Mouse (Mus musculus): Measurements from ENCODE around the gene Polrmt. TPM values are rescaled to one million over a fixed set of nuclear protein-coding genes. Genes with fewer than 3 reads are reported as not detected.

The Polrmt gene
- 10 to 100 TPM; 45.1 to 51.6 TPM for total RNA-seq (2021)
- long read RNA-seq, experiment 1, transcript Polrmt-201 (21 exons, 3,755 nt) = major isoform, 32 of 56 reads
- long read RNA-seq, experiment 1, transcript Polrmt-203 (19 exons, 3,935 nt) = minor isoform, 5 of 56 reads
- long read RNA-seq, experiment 1, partial matches to known transcripts = 12 of 56 reads
- long read RNA-seq, experiment 1, other reads (novel, unspliced or antisense) = 7 of 56 reads
- long read RNA-seq, experiment 2, transcript Polrmt-201 (21 exons, 3,755 nt) = major isoform, 24 of 39 reads
- long read RNA-seq, experiment 2, partial matches to known transcripts = 6 of 39 reads
- long read RNA-seq, experiment 2, other reads (novel, unspliced or antisense) = 7 of 39 reads

DNA sequence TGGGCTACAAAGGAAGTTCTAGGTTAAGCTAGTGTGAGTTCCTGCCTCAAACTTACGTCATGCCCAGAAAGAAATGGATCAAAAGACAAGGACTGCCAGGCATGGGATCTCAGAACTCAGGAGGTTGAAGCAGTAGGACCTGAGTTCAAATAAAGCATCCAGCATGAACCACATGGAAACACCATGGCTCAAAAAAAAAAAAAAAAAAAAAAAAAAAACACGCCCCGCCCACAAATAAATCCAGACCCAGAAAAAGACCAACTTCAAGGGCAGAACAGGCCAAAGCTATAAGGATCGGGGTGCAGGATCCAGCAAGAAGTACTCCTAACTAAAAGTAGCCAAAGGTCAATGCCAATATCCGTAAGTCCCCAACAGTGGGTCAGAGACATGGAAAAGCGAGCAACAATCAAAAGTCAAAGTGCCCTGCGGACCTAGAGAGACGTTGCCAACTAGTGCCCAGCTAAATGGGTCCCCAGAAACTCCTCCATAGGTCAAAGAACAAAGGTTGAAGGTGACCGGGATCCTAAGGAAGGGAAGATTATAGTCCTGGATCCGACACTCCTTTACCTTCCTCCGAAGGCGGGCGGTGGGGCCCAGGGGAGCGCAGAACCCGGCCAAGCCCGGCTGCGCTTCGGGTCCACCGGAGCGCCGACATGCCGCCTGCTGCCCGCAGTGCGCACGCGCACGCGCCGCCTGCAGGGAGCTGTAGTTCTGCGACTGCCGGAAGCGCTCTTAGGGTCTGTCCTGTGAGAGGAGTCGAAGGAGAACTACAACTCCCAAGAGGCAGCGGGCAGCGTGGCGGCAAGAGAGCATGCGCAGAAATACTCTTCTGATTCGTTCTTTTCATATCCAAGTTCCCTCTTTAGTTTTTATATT lies at the start of gene Polrmt:
Gene Polrmt, minus strand, starts transcription at position 684 of the 876 bp plus-strand sequence.
- TF ChIP-seq CTCF (IDR thresholded peaks at IDR 0.05) = peak; percentile 58
- H3K27ac ChIP-seq = peak within 1 kb of the TSS; percentile 34
- intact Hi-C loops (cut with DNase I) = no loop called here
- H3K4me3 ChIP-seq = peak within 1 kb of the TSS; percentile 79
- DNase-seq (ENCODE audit: extremely low spot score in 1 of 2, low spot score in 2 of 2) = peak; percentile 94 to 96

DNA sequence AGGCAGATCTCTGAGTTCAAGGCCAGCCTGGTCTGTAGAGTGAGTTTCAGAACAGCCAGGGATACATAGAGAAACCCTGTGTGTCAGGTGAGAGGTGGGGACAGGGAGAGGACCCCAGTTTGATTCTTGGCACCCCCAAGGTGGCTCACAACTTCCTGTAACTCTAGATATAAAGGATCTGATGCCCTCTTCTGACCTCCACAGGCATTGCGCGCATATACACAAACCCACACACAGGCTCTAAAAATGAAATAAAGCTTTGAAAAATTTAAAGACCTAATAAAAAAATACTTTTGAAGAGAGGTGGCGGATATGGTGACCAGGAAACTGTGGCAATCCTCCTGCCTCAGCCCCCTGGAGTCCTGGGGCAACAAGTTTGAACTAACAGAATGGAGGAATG lies 49.5 kb upstream of the Polrmt start:
- DNase-seq (ENCODE audit: extremely low spot score in 1 of 2, low spot score in 2 of 2) = no peak
- intact Hi-C loops (cut with DNase I) = no loop called here

GRCm38 (mm10) chr10:79794491-79794931 lies 48.1 kb upstream of the Polrmt start:
- Histone ChIP-seq H3K27ac (peak overlapping the region; percentile 97), H3K4me3 (peak overlapping the region; percentile 70)
- intact Hi-C loops (cut with DNase I) = loop anchor here (1.0 kb wide), 1 partner anchor 11 kb away; no protein-coding TSS in a partner anchor
- no peak for TF ChIP-seq CTCF (IDR thresholded peaks at IDR 0.05)
- DNase-seq (ENCODE audit: extremely low spot score in 1 of 2, low spot score in 2 of 2) = peak; percentile 35 to 49

More for the DNA sequence above, 49.5 kb upstream of the Polrmt start:
- Histone ChIP-seq H3K4me3 (no peak overlapping the region), H3K27ac (no peak overlapping the region)
- peak; percentile 38 for TF ChIP-seq CTCF (IDR thresholded peaks at IDR 0.05)

GRCm38 (mm10) chr10:79793738-79794490 lies 47.5 kb upstream of the Polrmt start:
- no peak for TF ChIP-seq CTCF (IDR thresholded peaks at IDR 0.05)
- H3K27ac ChIP-seq = peak overlapping the region; percentile 97
- peak overlapping the region; percentile 70 for H3K4me3 ChIP-seq
- intact Hi-C loops (cut with DNase I) = loop anchor here (1.0 kb wide), 2 partner anchors 11 to 18 kb away; no protein-coding TSS in a partner anchor
- peak in 1 of 2 experiments; percentile 59 for DNase-seq (ENCODE audit: extremely low spot score in 1 of 2, low spot score in 2 of 2)

GRCm38 (mm10) chr10:79793051-79793737 lies 46.8 kb upstream of the Polrmt start, which contains the start of gene Palm:
Gene Palm (plus strand): TSS chr10:79793572.
- Histone ChIP-seq H3K27ac (peak within 1 kb of the TSS; percentile 97), H3K4me3 (peak within 1 kb of the TSS; percentile 70)
- peak; percentile 84 to 88 for DNase-seq (ENCODE audit: extremely low spot score in 1 of 2, low spot score in 2 of 2)
- intact Hi-C loops (cut with DNase I) = loop anchor here (1.0 kb wide), 1 partner anchor 19 kb away; no protein-coding TSS in a partner anchor
- TF ChIP-seq CTCF (IDR thresholded peaks at IDR 0.05) = peak; percentile 96

DNA sequence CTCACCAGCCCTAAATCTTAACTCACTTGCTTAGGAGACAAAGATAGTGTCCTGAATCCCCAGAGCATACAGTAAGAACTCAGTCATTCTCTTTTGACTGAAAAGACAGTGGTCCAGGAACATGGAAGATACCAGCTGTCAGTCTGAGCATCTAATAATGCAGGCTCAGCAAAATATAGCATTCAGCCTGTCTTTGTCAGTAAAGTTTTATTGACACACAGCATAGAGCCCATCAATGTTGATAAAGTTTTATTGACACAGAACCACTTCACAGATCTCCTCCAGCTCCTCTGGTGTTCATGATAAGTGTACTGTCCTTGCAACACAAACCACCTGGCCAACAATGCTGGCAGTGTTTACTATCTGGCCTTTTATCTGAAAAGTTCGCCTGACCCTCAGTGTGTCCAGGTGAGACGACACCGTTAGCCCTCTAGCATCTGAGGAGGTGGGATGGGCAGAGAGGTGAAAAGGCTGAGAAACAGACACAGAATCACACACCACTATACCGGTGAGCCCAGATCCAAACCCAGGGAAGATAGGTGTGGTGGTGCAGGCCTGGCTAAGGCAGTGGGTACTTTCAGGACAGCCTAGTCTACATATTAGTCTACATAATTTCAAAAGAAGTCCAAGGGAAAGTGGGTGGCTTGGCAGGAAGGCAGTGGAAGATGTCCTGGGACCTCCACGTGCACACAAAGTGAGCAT lies 46.1 kb upstream of the Polrmt start:
- no peak for DNase-seq (ENCODE audit: extremely low spot score in 1 of 2, low spot score in 2 of 2)
- intact Hi-C loops (cut with DNase I) = loop anchor here (1.0 kb wide), 1 partner anchor 20 kb away; no protein-coding TSS in a partner anchor
- H3K4me3 ChIP-seq = peak overlapping the region; percentile 70
- TF ChIP-seq CTCF (IDR thresholded peaks at IDR 0.05) = no peak
- peak overlapping the region; percentile 97 for H3K27ac ChIP-seq

GRCm38 (mm10) chr10:79790861-79791260 lies 44.5 kb upstream of the Polrmt start, which contains the start of gene Prss57:
Gene Prss57 (minus strand): TSS chr10:79790961.
- Histone ChIP-seq H3K4me3 (no peak within 1 kb of the TSS), H3K27ac (0 out of 2 replicates have a peak within 1 kb of the TSS, but pooled peaks have one; percentile 28)
- TF ChIP-seq CTCF (IDR thresholded peaks at IDR 0.05) = no peak
- intact Hi-C loops (cut with DNase I) = no loop called here
- no peak for DNase-seq (ENCODE audit: extremely low spot score in 1 of 2, low spot score in 2 of 2)

DNA sequence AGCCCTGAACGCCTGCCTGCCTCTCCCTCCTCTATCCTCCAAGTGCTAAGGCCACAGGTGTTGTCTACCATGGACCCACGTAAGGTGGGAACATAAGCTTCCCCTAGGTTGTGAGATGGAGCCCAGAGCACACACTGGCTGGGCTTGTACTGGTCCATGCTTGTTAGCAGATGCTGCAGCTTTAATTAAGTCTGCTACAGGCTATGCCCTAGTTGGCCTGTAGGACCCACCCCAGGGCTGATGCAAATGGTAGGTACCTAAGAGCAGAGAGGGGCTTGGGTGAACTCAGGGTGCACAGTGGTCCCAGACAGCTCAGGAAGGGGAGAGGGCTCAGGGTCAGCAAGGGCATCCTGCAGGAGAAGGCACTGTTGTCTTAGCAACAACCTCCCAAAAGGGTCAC lies 43.2 kb upstream of the Polrmt start:
- no peak for TF ChIP-seq CTCF (IDR thresholded peaks at IDR 0.05)
- intact Hi-C loops (cut with DNase I) = no loop called here
- Histone ChIP-seq H3K27ac (no peak overlapping the region), H3K4me3 (no peak overlapping the region)
- DNase-seq (ENCODE audit: extremely low spot score in 1 of 2, low spot score in 2 of 2) = no peak

- peak in 1 of 2 experiments; percentile 71 for DNase-seq (ENCODE audit: extremely low spot score in 1 of 2, low spot score in 2 of 2)
- intact Hi-C loops (cut with DNase I) = no loop called here
- Histone ChIP-seq H3K27ac (no peak overlapping the region), H3K4me3 (no peak overlapping the region)
- peak; percentile 92 for TF ChIP-seq CTCF (IDR thresholded peaks at IDR 0.05)
Observed at GRCm38 (mm10) chr10:79788386-79789158, 42.2 kb upstream of the Polrmt start.

Measured in left cerebral cortex, adult 2 months (tissue).